In genomic region chr8:115095548-115095947, GRCm38 (mm10) we compare ENCODE assay signal across 9 mouse cellular contexts.
A peak's percentile ranks its signal among the peaks of the same experiment; 100 is the strongest.
DNase-seq lines count a peak whose midpoint lies in the region; ATAC-seq and TF ChIP-seq lines count a peak whose summit lies in the region.
"Had no signal": no experiment of that assay in that cellular context is flagged by ENCODE, and none has a peak within 500 bp of the region (broad histone marks: within the 10 kb centered on the region; RNA-seq: fewer than 3 reads in every experiment).

No protein-coding gene starts in this region.

- no peak overlapping the region for H3K9ac ChIP-seq in forebrain, embryonic 14.5 days (ENCODE audit: low read length)
- H3K9ac ChIP-seq in forebrain, embryonic 12.5 days, result no peak overlapping the region
- H3K9ac ChIP-seq in midbrain, embryonic 14.5 days (replicated peaks; ENCODE audit: low read length), result no peak overlapping the region
- no peak overlapping the region for H3K9ac ChIP-seq in kidney, embryonic 14.5 days (ENCODE audit: low read depth, low read length)

- H3K9me3 ChIP-seq in forebrain, embryonic 14.5 days (replicated peaks; ENCODE audit: control insufficient read depth, low read length), result no peaks in the 10 kb centered on the region
- H3K9me3 ChIP-seq in forebrain, embryonic 12.5 days, result no peaks in the 10 kb centered on the region
- no peaks in the 10 kb centered on the region for H3K9me3 ChIP-seq in midbrain, embryonic 14.5 days (ENCODE audit: control insufficient read depth, low read length)
- H3K9me3 ChIP-seq in midbrain, embryonic 10.5 days (replicated peaks), result no peaks in the 10 kb centered on the region
- no peaks in the 10 kb centered on the region for H3K9me3 ChIP-seq in kidney, embryonic 14.5 days (ENCODE audit: control insufficient read depth, low read length)

- DNase-seq in forebrain, embryonic 14.5 days (ENCODE audit: low spot score), result peak; percentile 33
- DNase-seq in midbrain, embryonic 14.5 days, result peak; percentile 56
- DNase-seq in midbrain, embryonic 10.5 days (ENCODE audit: low spot score), result no peak
- DNase-seq in retina, embryonic 14.5 days (ENCODE audit: low spot score), result peak; percentile 52
- no peak for DNase-seq in layer of hippocampus, postnatal 36 days

- WGBS in forebrain, embryonic 14.5 days, result 85% methylated on average over 4 of the region's 4 CpGs
- WGBS in forebrain, embryonic 12.5 days, result 91% methylated on average over 4 of the region's 4 CpGs
- WGBS in midbrain, embryonic 14.5 days, result 75% methylated on average over 4 of the region's 4 CpGs
- 84% methylated on average over 4 of the region's 4 CpGs for WGBS in midbrain, embryonic 10.5 days
- 71% methylated on average over 4 of the region's 4 CpGs for WGBS in bone marrow, adult 2 months
- WGBS in kidney, embryonic 14.5 days, result 84% methylated on average over 4 of the region's 4 CpGs

- no peak for ATAC-seq in forebrain, embryonic 14.5 days
- ATAC-seq in forebrain, embryonic 12.5 days (ENCODE audit: low FRiP score), result no peak
- no peak for ATAC-seq in midbrain, embryonic 14.5 days (ENCODE audit: low FRiP score, low TSS enrichment)
- 0 out of 2 replicates have a peak, but pooled peaks have one; percentile 20 for ATAC-seq in kidney, embryonic 14.5 days (ENCODE audit: low FRiP score, low TSS enrichment)

- H3K27me3 ChIP-seq in forebrain, embryonic 14.5 days (replicated peaks; ENCODE audit: control insufficient read depth, insufficient read depth, low read length), result no peaks in the 10 kb centered on the region
- peaks cover 5% of the 10 kb centered on the region for H3K27me3 ChIP-seq in forebrain, embryonic 12.5 days
- no peaks in the 10 kb centered on the region for H3K27me3 ChIP-seq in midbrain, embryonic 14.5 days (ENCODE audit: control insufficient read depth, insufficient read depth, low read length)
- 0 out of 2 replicates have a peak, but pooled peaks cover 7% of the 10 kb centered on the region for H3K27me3 ChIP-seq in midbrain, embryonic 10.5 days (ENCODE audit: low read depth, poor library complexity, severe bottlenecking)
- H3K27me3 ChIP-seq in kidney, embryonic 14.5 days (ENCODE audit: control insufficient read depth, insufficient read depth, low read length), result no peaks in the 10 kb centered on the region

- no peaks in the 10 kb centered on the region for H3K4me1 ChIP-seq in forebrain, embryonic 14.5 days (ENCODE audit: control insufficient read depth, insufficient read depth, low read length)
- no peaks in the 10 kb centered on the region for H3K4me1 ChIP-seq in forebrain, embryonic 12.5 days
- no peaks in the 10 kb centered on the region for H3K4me1 ChIP-seq in midbrain, embryonic 14.5 days (ENCODE audit: control insufficient read depth, insufficient read depth, low read length)
- peaks cover 5% of the 10 kb centered on the region; the same call in 1 of the 2 replicates for H3K4me1 ChIP-seq in midbrain, embryonic 10.5 days
- no peaks in the 10 kb centered on the region for H3K4me1 ChIP-seq in bone marrow, adult 2 months (ENCODE audit: control insufficient read depth, insufficient read depth, low read length)
- H3K4me1 ChIP-seq in kidney, embryonic 14.5 days (ENCODE audit: control insufficient read depth, insufficient read depth, low read length), result no peaks in the 10 kb centered on the region

- no peak overlapping the region for H3K27ac ChIP-seq in forebrain, embryonic 14.5 days (ENCODE audit: low read depth, low read length)
- no peak overlapping the region for H3K27ac ChIP-seq in forebrain, embryonic 12.5 days
- H3K27ac ChIP-seq in midbrain, embryonic 14.5 days (replicated peaks; ENCODE audit: low read depth, low read length), result no peak overlapping the region
- no peak overlapping the region for H3K27ac ChIP-seq in midbrain, embryonic 10.5 days (replicated peaks)
- no peak overlapping the region for H3K27ac ChIP-seq in bone marrow, adult 2 months (ENCODE audit: control insufficient read depth, insufficient read depth, low read depth, low read length, poor library complexity)
- no peak overlapping the region for H3K27ac ChIP-seq in kidney, embryonic 14.5 days (ENCODE audit: low read depth, low read length)

- peak; percentile 63 for TF ChIP-seq CTCF in bone marrow, adult 2 months (IDR thresholded peaks at IDR 0.05; ENCODE audit: control insufficient read depth, insufficient read depth, low read length)

- no peak overlapping the region for H3K4me3 ChIP-seq in forebrain, embryonic 14.5 days (ENCODE audit: low read depth, low read length)
- no peak overlapping the region for H3K4me3 ChIP-seq in forebrain, embryonic 12.5 days (replicated peaks)
- H3K4me3 ChIP-seq in midbrain, embryonic 14.5 days (replicated peaks; ENCODE audit: low read depth, low read length), result no peak overlapping the region
- H3K4me3 ChIP-seq in midbrain, embryonic 10.5 days, result no peak overlapping the region
- H3K4me3 ChIP-seq in bone marrow, adult 2 months (replicated peaks; ENCODE audit: control insufficient read depth, low read depth, low read length), result no peak overlapping the region
- H3K4me3 ChIP-seq in kidney, embryonic 14.5 days (ENCODE audit: low read length), result no peak overlapping the region

- H3K4me2 ChIP-seq in forebrain, embryonic 14.5 days (ENCODE audit: low read length), result no peak overlapping the region
- no peak overlapping the region for H3K4me2 ChIP-seq in forebrain, embryonic 12.5 days
- H3K4me2 ChIP-seq in midbrain, embryonic 14.5 days (ENCODE audit: low read length), result no peak overlapping the region
- no peak overlapping the region for H3K4me2 ChIP-seq in kidney, embryonic 14.5 days (replicated peaks; ENCODE audit: low read depth, low read length)

- no peak for TF ChIP-seq POLR2A in bone marrow, adult 2 months (IDR thresholded peaks at IDR 0.05; ENCODE audit: borderline replicate concordance, control insufficient read depth, low read depth, low read length)

- no peaks in the 10 kb centered on the region for H3K36me3 ChIP-seq in forebrain, embryonic 14.5 days (ENCODE audit: control insufficient read depth, insufficient read depth, low read length)
- H3K36me3 ChIP-seq in forebrain, embryonic 12.5 days (replicated peaks), result no peaks in the 10 kb centered on the region
- no peaks in the 10 kb centered on the region for H3K36me3 ChIP-seq in midbrain, embryonic 14.5 days (ENCODE audit: control insufficient read depth, insufficient read depth, low read length)
- no peaks in the 10 kb centered on the region for H3K36me3 ChIP-seq in midbrain, embryonic 10.5 days
- H3K36me3 ChIP-seq in kidney, embryonic 14.5 days (ENCODE audit: control insufficient read depth, insufficient read depth, low read length), result no peaks in the 10 kb centered on the region
- H3K36me3 ChIP-seq: G1E had no signal

Comparison
In these comparisons a context has a peak if more than half of its experiments do, and no peak if none do; other contexts are left out.
1. DNase-seq: peak in forebrain, embryonic 14.5 days (single experiment), midbrain, embryonic 14.5 days (single experiment) and retina, embryonic 14.5 days (single experiment); none in midbrain, embryonic 10.5 days (single experiment) and layer of hippocampus, postnatal 36 days (0 of 2).